Mouse (Mus musculus) adrenal gland, postnatal 25 days (tissue): ENCODE measurements around the gene Asb10. TPM values are rescaled to one million over a fixed set of nuclear protein-coding genes. Genes with fewer than 3 reads are reported as not detected.

Source experiments
- DNase-seq: peaks from one replicate; pipeline ENCODE4 v3.0.0; 2021; ENCODE audit warnings: mixed read lengths
- total RNA-seq: library from RNA; stranded (reverse); gene quantifications from 2 replicates; pipeline ENCODE4 v1.2.3, GENCODE M21; 2021

Asb10 gene
- total RNA-seq, 1 experiment from 2014 or later, result 0.67 TPM

GRCm38 (mm10) chr5:24535731-24536130 lies 5.0 kb downstream of the Asb10 start:
- DNase-seq, result no peak

GRCm38 (mm10) chr5:24534292-24534691 lies 6.5 kb downstream of the Asb10 start:
- DNase-seq, result no peak

GRCm38 (mm10) chr5:24533391-24533790 lies 7.4 kb downstream of the Asb10 start:
- no peak for DNase-seq

GRCm38 (mm10) chr5:24530042-24530689 lies 10.6 kb downstream of the Asb10 start:
- peak; percentile 91 for DNase-seq

- DNase-seq, result no peak
These were observed 13.0 kb downstream of the Asb10 start for GRCm38 (mm10) chr5:24527780-24528179.

GRCm38 (mm10) chr5:24526889-24527230 lies 13.9 kb downstream of the Asb10 start, which contains the start of gene Gbx1:
Gene Gbx1 (minus strand): TSS chr5:24527202.
- peak; percentile 57 for DNase-seq

- no peak for DNase-seq
These were observed 14.4 kb downstream of the Asb10 start for GRCm38 (mm10) chr5:24526190-24526888.

- DNase-seq, result no peak
These were observed 15.2 kb downstream of the Asb10 start for GRCm38 (mm10) chr5:24525360-24526189.

GRCm38 (mm10) chr5:24524522-24524921 lies 16.3 kb downstream of the Asb10 start:
- DNase-seq, result no peak

- DNase-seq, result no peak
These were observed 17.0 kb downstream of the Asb10 start for GRCm38 (mm10) chr5:24523806-24524205.

DNA sequence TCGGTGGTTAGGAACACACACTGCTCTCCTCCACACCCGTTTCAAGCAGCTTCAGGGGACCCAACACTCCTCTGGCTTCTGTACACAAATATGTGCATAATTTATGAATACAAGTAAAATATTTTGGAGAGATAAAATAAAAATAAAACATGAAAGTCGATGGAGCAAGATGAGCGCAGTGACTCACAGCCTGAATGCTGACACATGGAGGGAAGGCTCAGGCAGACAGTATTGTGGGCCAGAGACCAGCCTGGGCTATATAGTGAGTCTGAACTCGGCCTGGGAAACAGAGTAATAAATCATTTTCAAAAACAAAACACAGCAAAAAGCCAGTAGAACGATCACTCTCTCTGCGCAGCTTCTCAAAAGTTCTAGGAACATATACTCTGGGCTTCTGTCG lies 19.4 kb downstream of the Asb10 start:
- no peak for DNase-seq

DNA sequence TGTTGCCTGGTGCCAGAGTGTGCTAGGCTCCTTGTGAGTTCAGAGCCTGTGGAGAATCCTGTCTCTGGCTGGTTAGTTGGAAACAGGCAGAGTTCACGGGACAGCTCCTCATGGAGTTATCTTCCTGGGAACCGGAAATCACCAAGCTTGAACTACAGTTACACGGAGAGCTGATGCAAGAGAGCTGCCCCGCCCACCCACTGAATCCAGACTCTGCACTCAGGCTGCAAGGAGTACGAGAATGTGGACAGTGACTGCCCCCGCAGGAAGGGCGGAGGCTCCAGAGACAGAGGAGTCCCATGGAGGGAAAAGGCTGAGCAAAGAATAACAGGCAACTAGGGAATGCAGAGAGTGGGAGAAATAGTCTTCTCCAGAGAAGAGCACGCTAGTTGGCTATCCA lies 28.5 kb downstream of the Asb10 start:
- DNase-seq, result no peak

GRCm38 (mm10) chr5:24510635-24511034 lies 30.1 kb downstream of the Asb10 start:
- DNase-seq, result peak; percentile 64

- DNase-seq, result no peak
These were observed 32.4 kb downstream of the Asb10 start for GRCm38 (mm10) chr5:24508406-24508805.

DNA sequence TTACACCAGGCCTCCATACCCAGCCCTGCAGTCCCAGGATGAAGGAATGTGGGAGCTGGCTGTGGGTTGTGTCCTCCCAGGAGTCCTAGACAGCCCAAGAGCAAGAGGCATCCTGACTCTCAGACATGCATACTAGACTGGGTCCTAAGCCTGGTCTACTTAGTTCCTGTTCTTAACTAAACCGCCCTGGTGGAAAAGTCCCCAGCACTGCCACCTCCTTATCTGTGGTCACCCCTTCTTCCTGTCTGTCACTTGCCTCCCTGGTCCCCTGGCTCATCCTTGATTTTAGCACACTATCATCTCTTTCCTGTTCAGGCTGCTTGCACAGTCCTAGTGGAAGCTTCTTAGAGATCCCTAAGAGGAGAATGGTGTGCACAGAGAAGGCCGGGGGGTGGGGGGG lies 35.3 kb downstream of the Asb10 start:
- no peak for DNase-seq

GRCm38 (mm10) chr5:24502786-24503185 lies 38.0 kb downstream of the Asb10 start:
- no peak for DNase-seq

- no peak for DNase-seq
These were observed 39.9 kb downstream of the Asb10 start for GRCm38 (mm10) chr5:24500851-24501250.

DNA sequence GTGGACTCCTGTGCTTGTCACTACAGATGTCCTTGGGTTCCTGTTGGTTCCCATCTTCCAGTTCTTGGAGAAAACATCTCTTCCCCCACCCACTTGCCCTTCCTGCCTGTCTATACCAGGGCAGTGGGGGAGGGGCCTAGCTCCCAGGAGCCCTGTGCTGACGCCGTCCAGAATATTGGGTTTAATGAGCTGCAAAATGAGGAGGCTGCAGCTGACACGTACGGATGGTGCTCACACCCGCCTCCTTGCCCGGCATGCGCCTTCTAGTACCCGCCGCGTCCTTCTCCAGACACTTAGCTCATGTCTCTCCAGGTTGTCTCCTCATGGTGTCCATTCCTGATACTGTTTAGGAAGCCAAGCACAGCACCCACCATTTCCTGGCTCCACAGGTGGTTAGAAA lies 41.7 kb downstream of the Asb10 start:
- no peak for DNase-seq

DNA sequence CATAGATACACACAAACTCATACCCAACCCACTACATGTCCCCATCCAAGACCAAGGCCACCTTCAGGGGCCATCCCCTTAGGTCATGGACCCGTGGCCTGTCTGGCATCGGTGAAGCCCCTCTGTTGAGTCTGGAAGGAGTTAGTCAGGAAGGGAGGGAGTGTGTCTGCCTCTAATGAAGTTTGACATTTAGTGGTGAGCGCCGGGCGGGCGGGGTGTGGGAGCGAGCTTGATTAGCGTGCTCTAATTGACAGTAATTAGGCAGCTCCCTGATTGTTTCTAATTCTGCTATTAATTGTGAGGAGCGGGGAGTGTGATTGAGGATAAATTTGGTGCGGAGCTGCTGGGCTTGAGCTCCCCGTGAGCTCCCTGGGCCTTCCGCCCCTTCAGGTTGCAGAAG lies 43.3 kb downstream of the Asb10 start:
- no peak for DNase-seq

- no peak for DNase-seq
These were observed 44.0 kb downstream of the Asb10 start for GRCm38 (mm10) chr5:24496756-24497155.

GRCm38 (mm10) chr5:24495019-24495418 lies 45.8 kb downstream of the Asb10 start:
- DNase-seq, result no peak

DNA sequence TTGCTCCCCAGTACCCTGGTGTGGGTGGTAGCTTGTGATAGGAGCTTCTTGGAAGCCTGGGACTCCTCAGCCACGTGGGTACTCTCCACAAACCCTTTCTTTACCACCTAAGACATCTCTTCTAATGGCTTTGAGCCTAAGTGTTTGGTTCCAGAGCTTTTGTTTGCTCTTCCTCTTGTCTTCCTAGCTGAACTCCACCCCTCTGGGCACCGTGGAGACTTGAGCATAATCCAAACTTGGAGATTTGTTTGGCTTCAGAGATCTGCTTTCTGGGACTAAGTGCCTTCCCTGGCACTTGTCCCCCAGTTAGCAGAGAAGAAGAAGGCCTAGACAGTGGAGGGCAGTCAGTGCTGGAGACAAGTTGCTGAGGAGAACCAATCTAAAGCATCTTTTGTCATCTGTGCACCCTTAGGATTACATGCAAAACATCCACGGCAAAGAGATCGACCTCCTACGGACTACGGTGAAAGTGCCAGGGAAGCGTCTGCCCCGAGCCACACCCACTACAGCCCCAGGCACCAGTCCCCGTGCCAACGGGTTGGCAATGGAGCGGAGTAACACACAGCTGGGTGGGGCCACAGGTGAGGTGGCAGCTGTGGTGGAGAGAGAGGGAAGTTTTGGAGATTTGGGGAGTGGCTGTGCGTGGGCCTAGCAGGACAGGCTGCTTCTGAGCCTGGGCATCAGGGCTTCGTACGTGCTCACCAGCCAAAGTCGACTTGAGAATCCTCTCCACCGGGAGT lies 48.1 kb downstream of the Asb10 start:
- DNase-seq, result no peak
